Mouse (Mus musculus) neural tube, embryonic 12.5 days (tissue): ENCODE data around the gene Sox9. TPM values are rescaled to one million over a fixed set of nuclear protein-coding genes. Genes with fewer than 3 reads are reported as not detected.

Experiments used
- ATAC-seq: fragments of 200-750 bp; cut with Nextera tagmentation; 2 replicates; pipeline ENCODE4 v1.8.0; 2017; ENCODE audit warnings: low read depth, mild to moderate bottlenecking, moderate TSS enrichment, moderate library complexity; ENCODE audit not compliant: low FRiP score
- H3K27ac ChIP-seq: fragments of 300-500 bp; sonication (generic); 2 replicates; pipeline ENCODE4 v1.5.1; 2016
- H3K27me3 ChIP-seq: fragments of 300-500 bp; sonication (generic); replicated peaks from 2 replicates; pipeline ENCODE4 v1.6.1; 2016; ENCODE audit warnings: mild to moderate bottlenecking
- H3K36me3 ChIP-seq: fragments of 300-500 bp; sonication (generic); 2 replicates; pipeline ENCODE4 v1.6.1; 2016; ENCODE audit warnings: mild to moderate bottlenecking
- H3K4me1 ChIP-seq: fragments of 300-500 bp; sonication (generic); 2 replicates; pipeline ENCODE4 v1.6.1; 2016
- H3K4me2 ChIP-seq: fragments of 300-500 bp; sonication (generic); replicated peaks from 2 replicates; pipeline ENCODE4 v1.6.1; 2016; ENCODE audit warnings: mild to moderate bottlenecking
- H3K4me3 ChIP-seq: fragments of 300-500 bp; sonication (generic); 2 replicates; pipeline ENCODE4 v1.5.1; 2016
- H3K9ac ChIP-seq: fragments of 300-500 bp; sonication (generic); 2 replicates; pipeline ENCODE4 v1.6.1; 2016; ENCODE audit warnings: mild to moderate bottlenecking
- H3K9me3 ChIP-seq: fragments of 300-500 bp; sonication (generic); 2 replicates; pipeline ENCODE4 v1.6.1; 2016; ENCODE audit warnings: mild to moderate bottlenecking
- WGBS: fragments of 180-500 bp; shearing (Covaris S2); methylation state at CpG from one replicate; pipeline ENCODE4 v1.1.7; 2016; 5-methylcytosine and 5-hydroxymethylcytosine counted together
- polyA plus RNA-seq: library from polyadenylated mRNA; unstranded; fragments of >200 nt; fragmentation: Nextera tagmentation; extraction: Ambion mirVana; gene quantifications from 2 replicates; pipeline ENCODE4 v1.2.1, GENCODE M21; 2016

Sox9 gene
- polyA plus RNA-seq, 1 experiment from 2014 or later = 121 TPM

- no peak for ATAC-seq
- Histone ChIP-seq H3K9me3 (no peaks in the 10 kb centered on the region), H3K4me1 (peaks cover 23% of the 10 kb centered on the region), H3K27me3 (no peaks in the 10 kb centered on the region), H3K36me3 (no peaks in the 10 kb centered on the region), H3K27ac (no peak overlapping the region), H3K4me3 (no peak overlapping the region), H3K9ac (no peak overlapping the region), H3K4me2 (no peak overlapping the region)
- 48% methylated on average over 7 of the region's 7 CpGs for WGBS
Observed at GRCm38 (mm10) chr11:112835468-112836092, 53.6 kb downstream of the Sox9 start.
